Comparison of ENCODE assay signal across 8 mouse cellular contexts in genomic region chr17:47518205-47518604, GRCm38 (mm10). TPM values are rescaled to one million over a fixed set of nuclear protein-coding genes. Genes with fewer than 3 reads are reported as not detected.
A peak's percentile ranks its signal among the peaks of the same experiment; 100 is the strongest.
DNase-seq lines count a peak whose midpoint lies in the region; ATAC-seq and TF ChIP-seq lines count a peak whose summit lies in the region.

No protein-coding gene starts in this region.

- CTCF ChIA-PET in Patski (lab: Charles Lee): no interaction called here

- no peaks in the 10 kb centered on the region for H3K27me3 ChIP-seq in Patski
- no peaks in the 10 kb centered on the region for H3K27me3 ChIP-seq in heart, embryonic 12.5 days (replicated peaks)
- no peaks in the 10 kb centered on the region for H3K27me3 ChIP-seq in limb, embryonic 15.5 days

- no peak overlapping the region for H3K4me3 ChIP-seq in heart, embryonic 12.5 days
- no peak overlapping the region for H3K4me3 ChIP-seq in limb, embryonic 15.5 days

- POLR2A ChIA-PET in Patski (lab: Charles Lee): no interaction called here

- peak overlapping the region; percentile 69 for H3K9ac ChIP-seq in heart, embryonic 12.5 days
- peak overlapping the region; percentile 4; the same call in 1 of the 2 replicates for H3K9ac ChIP-seq in limb, embryonic 15.5 days

- ATAC-seq in Patski: peak; percentile 90
- 0 out of 2 replicates have a peak, but pooled peaks have one; percentile 30 for ATAC-seq in heart, embryonic 12.5 days (ENCODE audit: insufficient number of reproducible peaks, low FRiP score)
- peak; percentile 72 for ATAC-seq in limb, embryonic 15.5 days (ENCODE audit: insufficient number of reproducible peaks, low FRiP score, low TSS enrichment, low read depth)
- ATAC-seq in CD4-positive, CD25-positive, alpha-beta regulatory T cell, adult 4 months: no peak

- TF ChIP-seq CTCF in Patski (IDR thresholded peaks at IDR 0.05): no peak

- peak overlapping the region; percentile 98 for H3K27ac ChIP-seq in heart, embryonic 12.5 days (ENCODE audit: poor library complexity, severe bottlenecking)
- H3K27ac ChIP-seq in limb, embryonic 15.5 days: peak overlapping the region; percentile 96

- H3K4me1 ChIP-seq in heart, embryonic 12.5 days (replicated peaks): peaks cover 71% of the 10 kb centered on the region
- H3K4me1 ChIP-seq in limb, embryonic 15.5 days: peaks cover 58% of the 10 kb centered on the region

- DNase-seq in heart, adult 11 months: peak; percentile 96
- DNase-seq in heart, adult 8-10 months (ENCODE audit: low spot score): no peak
- no peak for DNase-seq in Patski (ENCODE audit: low read depth, low spot score)
- DNase-seq in right cerebral cortex, postnatal 4 days: no peak
- no peak for DNase-seq in layer of hippocampus, postnatal 14 days (ENCODE audit: low spot score in 2 of 2)

- in situ Hi-C loops in Patski (cut with MboI; ENCODE audit: low pct_unique_long_range_greater_than_20kb): no loop called here

- no peaks in the 10 kb centered on the region for H3K9me3 ChIP-seq in heart, embryonic 12.5 days (replicated peaks)
- H3K9me3 ChIP-seq in limb, embryonic 15.5 days: no peaks in the 10 kb centered on the region

- H3K4me2 ChIP-seq in heart, embryonic 12.5 days: peak overlapping the region; percentile 42
- peak overlapping the region; percentile 11; the same call in 1 of the 2 replicates for H3K4me2 ChIP-seq in limb, embryonic 15.5 days

- 12% methylated on average over 8 of the region's 8 CpGs for WGBS in heart, embryonic 12.5 days
- WGBS in limb, embryonic 15.5 days: 9% methylated on average over 8 of the region's 8 CpGs

- no peaks in the 10 kb centered on the region for H3K36me3 ChIP-seq in heart, embryonic 12.5 days
- no peaks in the 10 kb centered on the region for H3K36me3 ChIP-seq in limb, embryonic 15.5 days

RNA-seq across cellular contexts. Expression of gene Ccnd3, which starts 13.4 kb away (rescaled TPM):
- total RNA-seq in heart, adult 8-10 months (2022): 10 to 100 TPM; 74.4 to 82.2 (median 75.2) TPM
- polyA plus RNA-seq in Patski (2021): 99.7 TPM
- 533 and 538 TPM in 2 replicates for polyA plus RNA-seq in heart, embryonic 12.5 days (2016; fragmentation: Nextera tagmentation; extraction: Ambion mirVana)
- polyA plus RNA-seq in limb, embryonic 15.5 days (2015; fragmentation: Nextera tagmentation; extraction: Ambion mirVana): 499 and 569 TPM in 2 replicates
- polyA plus RNA-seq in CD4-positive, CD25-positive, alpha-beta regulatory T cell, adult 4 months (2017; shearing (Covaris generic)): 100 to 1,000 TPM; 149 to 151 TPM
- 10 to 100 TPM; 39.6 to 46.3 TPM for total RNA-seq in layer of hippocampus, postnatal 14 days (2021)

RNA-seq across cellular contexts. Expression of gene Taf8, which starts 16.1 kb away (rescaled TPM):
- total RNA-seq in heart, adult 8-10 months (2022): 10 to 100 TPM in 2 of 4 experiments, 1 to 10 TPM in 2; 9.1 to 12.5 (median 10.4) TPM
- 17.8 TPM for polyA plus RNA-seq in Patski (2021)
- 21.1 and 22.1 TPM in 2 replicates for polyA plus RNA-seq in heart, embryonic 12.5 days (2016; fragmentation: Nextera tagmentation; extraction: Ambion mirVana)
- 28.2 and 28.9 TPM in 2 replicates for polyA plus RNA-seq in limb, embryonic 15.5 days (2015; fragmentation: Nextera tagmentation; extraction: Ambion mirVana)
- polyA plus RNA-seq in CD4-positive, CD25-positive, alpha-beta regulatory T cell, adult 4 months (2017; shearing (Covaris generic)): 10 to 100 TPM; 61.1 to 95.4 TPM
- total RNA-seq in layer of hippocampus, postnatal 14 days (2021): 10 to 100 TPM; 14.8 to 16.4 TPM
